Mouse (Mus musculus) stomach, postnatal 0 days (tissue): Measurements from ENCODE around the gene Sgk1. TPM values are rescaled to one million over a fixed set of nuclear protein-coding genes. Genes with fewer than 3 reads are reported as not detected.

Source experiments
- ATAC-seq: fragments of 200-750 bp; cut with Nextera tagmentation; 2 replicates; pipeline ENCODE4 v1.8.0; 2017; ENCODE audit not compliant: low FRiP score, low TSS enrichment
- DNase-seq: peaks from one replicate; pipeline ENCODE4 v3.0.0-alpha.2; 2016; ENCODE audit warnings: low spot score
- H3K27ac ChIP-seq: fragments of 300-500 bp; sonication (generic); replicated peaks from 2 replicates; pipeline ENCODE4 v1.5.1; 2014; ENCODE audit warnings: mild to moderate bottlenecking, control low read depth
- H3K27me3 ChIP-seq: fragments of 300-500 bp; sonication (generic); 2 replicates; pipeline ENCODE4 v1.6.1; 2014; ENCODE audit warnings: low read length; ENCODE audit not compliant: control insufficient read depth, insufficient read depth
- H3K36me3 ChIP-seq: fragments of 300-500 bp; sonication (generic); 2 replicates; pipeline ENCODE4 v1.6.1; 2014; ENCODE audit warnings: low read length, mixed read lengths; ENCODE audit not compliant: control insufficient read depth, insufficient read depth
- H3K4me1 ChIP-seq: fragments of 300-500 bp; sonication (generic); replicated peaks from 2 replicates; pipeline ENCODE4 v1.6.1; 2014; ENCODE audit warnings: antibody characterized with exemption; ENCODE audit not compliant: control insufficient read depth, insufficient read depth
- H3K4me2 ChIP-seq: fragments of 300-500 bp; sonication (generic); replicated peaks from 2 replicates; pipeline ENCODE4 v1.6.1; 2014; ENCODE audit warnings: low read depth, mild to moderate bottlenecking, control low read depth, moderate library complexity
- H3K4me3 ChIP-seq: fragments of 300-500 bp; sonication (generic); 2 replicates; pipeline ENCODE4 v1.5.1; 2014; ENCODE audit warnings: low read depth, low read length, control low read depth
- H3K9ac ChIP-seq: fragments of 300-500 bp; sonication (generic); 2 replicates; pipeline ENCODE4 v1.6.1; 2014; ENCODE audit warnings: mild to moderate bottlenecking, low read length, control low read depth, mixed read lengths
- H3K9me3 ChIP-seq: fragments of 300-500 bp; sonication (generic); 2 replicates; pipeline ENCODE4 v1.6.1; 2016; ENCODE audit warnings: low read length; ENCODE audit not compliant: control insufficient read depth
- CTCF ChIP-seq: IDR thresholded peaks from 2 replicates; pipeline ENCODE4 v1.5.1; 2016; ENCODE audit warnings: antibody characterized with exemption, low read depth, mild to moderate bottlenecking, moderate library complexity
- EP300 ChIP-seq: optimal IDR thresholded peaks from 2 replicates; pipeline ENCODE3; 2016; ENCODE audit warnings: antibody characterized with exemption
- WGBS: fragments of 180-500 bp; shearing (Covaris S2); extraction: QIAGEN DNeasy Blood & Tissue Kit; methylation state at CpG from one replicate; pipeline ENCODE4 v1.1.7; 2014; 5-methylcytosine and 5-hydroxymethylcytosine counted together
- polyA plus RNA-seq: library from polyadenylated mRNA; unstranded; fragments of >200 nt; fragmentation: Nextera tagmentation; extraction: Ambion mirVana; gene quantifications from 2 replicates; pipeline ENCODE4 v1.2.1, GENCODE M21; 2015

Gene Sgk1
- polyA plus RNA-seq, 1 experiment from 2014 or later: 60.0 TPM

DNA sequence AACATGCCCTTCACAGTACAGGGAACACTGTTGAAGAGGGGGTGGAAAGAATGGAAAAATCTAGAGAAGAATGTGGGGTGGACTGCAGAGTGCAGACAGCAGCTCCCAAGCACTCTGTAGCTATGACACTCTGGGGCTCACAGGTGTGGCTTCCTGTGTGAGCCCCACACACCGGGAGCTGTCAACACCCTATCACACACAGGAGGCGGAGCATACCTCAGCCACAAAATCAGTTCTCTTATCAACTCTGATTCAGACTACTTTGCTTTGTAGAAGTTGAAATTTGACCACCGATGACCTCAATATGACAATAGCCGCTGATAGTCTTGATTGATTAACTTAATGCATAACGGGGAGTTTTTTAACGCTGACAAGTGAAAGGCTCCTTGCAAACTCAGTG, 93.4 kb downstream of the Sgk1 start:
- WGBS: 55% methylated on average over 6 of the region's 6 CpGs
- no peak overlapping the region for H3K9ac ChIP-seq
- H3K36me3 ChIP-seq: no peaks in the 10 kb centered on the region
- H3K4me3 ChIP-seq: no peak overlapping the region
- no peaks in the 10 kb centered on the region for H3K4me1 ChIP-seq
- ATAC-seq (no peak), DNase-seq (no peak)
- no peak for TF ChIP-seq EP300
- TF ChIP-seq CTCF: no peak
- H3K27ac ChIP-seq: no peak overlapping the region
- no peaks in the 10 kb centered on the region for H3K27me3 ChIP-seq
- no peaks in the 10 kb centered on the region for H3K9me3 ChIP-seq
- H3K4me2 ChIP-seq: no peak overlapping the region

DNA sequence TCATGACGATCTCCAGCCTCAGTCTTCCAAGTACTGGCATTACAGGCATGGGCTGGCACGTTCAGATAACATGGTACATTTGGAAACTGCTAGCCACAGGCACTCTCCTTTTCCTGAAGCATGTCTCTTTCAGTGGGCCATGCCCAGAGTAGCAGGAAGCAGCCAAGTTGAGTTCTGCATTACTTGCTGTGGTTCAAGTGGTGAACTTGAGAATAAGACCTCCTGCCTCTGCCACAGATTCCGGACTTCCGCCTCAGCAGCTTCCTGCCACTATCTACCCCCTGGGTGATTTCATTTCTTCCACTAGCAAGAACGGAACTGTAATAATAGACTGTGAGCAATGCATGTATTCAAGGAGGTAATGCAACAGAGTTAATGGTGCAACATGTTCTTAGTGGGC, 94.3 kb downstream of the Sgk1 start:
- Histone ChIP-seq H3K36me3 (no peaks in the 10 kb centered on the region), H3K27ac (no peak overlapping the region), H3K9me3 (no peaks in the 10 kb centered on the region), H3K9ac (no peak overlapping the region), H3K4me2 (no peak overlapping the region), H3K4me1 (no peaks in the 10 kb centered on the region), H3K4me3 (no peak overlapping the region), H3K27me3 (no peaks in the 10 kb centered on the region)
- WGBS: 88% methylated on average over 5 of the region's 5 CpGs
- no peak for TF ChIP-seq CTCF
- TF ChIP-seq EP300: no peak
- ATAC-seq (no peak), DNase-seq (no peak)

DNA sequence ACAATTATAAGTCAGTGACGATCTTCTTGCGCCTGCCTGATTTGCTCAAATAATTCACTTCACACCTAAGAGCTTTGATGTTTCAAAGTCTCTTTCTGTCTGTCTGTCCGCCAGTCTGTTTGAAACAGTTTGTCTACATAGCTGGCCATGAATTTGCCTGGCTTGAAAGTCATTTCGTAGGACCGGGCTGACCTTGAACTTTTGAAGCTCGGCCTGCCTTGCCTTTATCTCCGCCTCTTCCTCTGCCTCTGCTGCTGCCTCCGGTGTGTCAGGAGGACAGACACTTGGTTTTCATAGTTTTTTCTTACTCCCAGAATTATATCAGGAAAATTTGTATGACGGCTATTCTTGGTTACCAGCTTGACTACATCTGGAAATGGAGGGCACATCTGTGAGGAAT, 96.4 kb downstream of the Sgk1 start:
- H3K9me3 ChIP-seq: no peaks in the 10 kb centered on the region
- H3K4me3 ChIP-seq: no peak overlapping the region
- H3K27me3 ChIP-seq: no peaks in the 10 kb centered on the region
- TF ChIP-seq EP300: no peak
- no peak for TF ChIP-seq CTCF
- H3K4me2 ChIP-seq: no peak overlapping the region
- WGBS: 85% methylated on average over 9 of the region's 9 CpGs
- H3K36me3 ChIP-seq: no peaks in the 10 kb centered on the region
- no peaks in the 10 kb centered on the region for H3K4me1 ChIP-seq
- DNase-seq (no peak), ATAC-seq (no peak)
- no peak overlapping the region for H3K27ac ChIP-seq
- no peak overlapping the region for H3K9ac ChIP-seq

DNA sequence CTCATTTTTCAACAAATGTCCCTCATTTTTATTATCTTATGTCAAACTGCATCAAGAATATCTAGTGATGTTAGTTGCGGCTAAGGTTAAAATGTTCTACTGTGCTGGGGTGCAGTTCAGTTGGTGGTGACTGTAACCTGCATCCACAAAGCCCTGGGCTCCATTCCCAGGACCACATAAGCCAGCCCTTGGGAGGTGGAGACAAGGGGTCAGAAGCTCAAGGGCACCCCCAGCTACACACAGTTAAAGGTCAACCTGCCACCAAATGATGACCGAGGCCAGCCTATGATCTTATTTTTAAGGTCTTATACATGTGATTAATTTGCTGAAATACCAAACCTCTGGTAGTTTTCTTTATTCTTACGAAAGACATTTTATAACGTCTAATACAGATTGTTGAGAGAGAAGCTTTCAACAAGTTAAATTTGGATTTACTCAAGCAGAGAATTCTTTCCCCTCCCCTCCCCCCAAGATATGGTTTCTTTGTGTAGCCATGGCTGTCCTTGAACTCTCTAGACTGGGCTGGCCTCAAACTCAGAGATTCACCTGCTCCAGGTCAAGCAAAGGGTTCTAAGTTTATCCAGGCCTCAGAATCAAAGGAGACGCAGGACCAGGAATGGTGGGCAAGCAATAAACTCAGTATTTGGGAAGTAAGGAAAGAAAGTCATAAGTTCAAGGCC, 97.4 kb downstream of the Sgk1 start:
- H3K9ac ChIP-seq: no peak overlapping the region
- no peak overlapping the region for H3K4me3 ChIP-seq
- H3K4me2 ChIP-seq: no peak overlapping the region
- H3K4me1 ChIP-seq: no peaks in the 10 kb centered on the region
- TF ChIP-seq CTCF: no peak
- TF ChIP-seq EP300: no peak
- DNase-seq: no peak
- H3K27ac ChIP-seq: no peak overlapping the region
- H3K36me3 ChIP-seq: no peaks in the 10 kb centered on the region
- H3K27me3 ChIP-seq: no peaks in the 10 kb centered on the region
- no peak for ATAC-seq
- H3K9me3 ChIP-seq: no peaks in the 10 kb centered on the region
- WGBS: 90% methylated on average over 5 of the region's 5 CpGs

DNA sequence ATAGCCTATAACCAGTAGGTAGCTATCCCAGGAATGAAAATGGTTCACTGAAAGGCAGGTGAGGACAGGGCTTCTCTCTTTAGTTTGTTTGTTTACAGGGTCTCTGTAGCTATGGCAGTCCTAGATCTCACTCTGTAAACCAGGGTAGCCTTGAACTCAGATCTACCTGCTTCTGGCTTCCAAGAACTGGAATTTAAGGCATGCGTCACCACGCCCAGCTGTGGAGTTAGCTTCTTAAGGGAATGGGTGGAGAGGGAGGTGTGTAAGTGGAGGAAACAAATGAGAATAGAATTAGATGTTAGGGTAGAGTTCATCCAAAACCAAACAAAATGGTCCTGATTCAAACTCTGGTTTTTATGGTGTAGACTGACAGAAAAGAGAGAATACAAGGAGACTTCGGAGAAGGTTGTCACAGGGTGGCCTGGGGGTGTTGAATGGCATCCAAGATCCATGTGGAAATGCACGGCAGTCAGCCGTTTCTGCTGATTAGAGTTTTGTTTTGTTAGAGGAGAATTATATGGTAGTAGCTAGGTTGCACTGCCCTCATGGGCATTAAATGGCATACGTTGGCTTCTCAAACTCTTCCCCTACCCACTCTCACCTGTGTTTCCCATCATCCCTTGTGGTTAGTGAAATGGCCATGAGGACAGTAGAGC, 98.9 kb downstream of the Sgk1 start:
- no peak for TF ChIP-seq CTCF
- TF ChIP-seq EP300: no peak
- H3K27ac ChIP-seq: no peak overlapping the region
- H3K4me3 ChIP-seq: no peak overlapping the region
- H3K9ac ChIP-seq: no peak overlapping the region
- ATAC-seq (no peak), DNase-seq (no peak)
- H3K9me3 ChIP-seq: no peaks in the 10 kb centered on the region
- 75% methylated on average over 6 of the region's 6 CpGs for WGBS
- H3K27me3 ChIP-seq: no peaks in the 10 kb centered on the region
- no peaks in the 10 kb centered on the region for H3K4me1 ChIP-seq
- H3K36me3 ChIP-seq: no peaks in the 10 kb centered on the region
- H3K4me2 ChIP-seq: no peak overlapping the region

DNA sequence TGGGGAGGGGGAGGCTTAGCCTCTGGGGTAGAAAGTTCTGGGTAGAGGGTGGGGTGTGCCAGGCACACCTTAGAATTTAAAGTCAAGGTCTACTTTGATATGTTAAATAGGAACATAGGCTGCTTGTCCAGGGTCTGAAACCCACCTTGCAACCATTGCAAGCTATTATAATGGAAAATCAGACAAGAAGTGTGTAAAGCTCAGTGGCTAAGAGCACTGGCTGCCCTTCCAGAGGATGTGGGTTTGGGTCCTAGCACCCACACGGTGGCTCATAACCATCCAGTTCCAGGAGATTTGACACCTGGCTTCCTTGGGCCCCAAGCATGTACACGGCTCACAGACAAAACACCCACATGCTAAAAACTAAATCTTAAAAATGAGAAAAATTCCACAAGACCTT, 100.3 kb downstream of the Sgk1 start:
- TF ChIP-seq CTCF: no peak
- no peak for TF ChIP-seq EP300
- Histone ChIP-seq H3K4me1 (no peaks in the 10 kb centered on the region), H3K27me3 (no peaks in the 10 kb centered on the region), H3K4me2 (no peak overlapping the region), H3K9ac (no peak overlapping the region), H3K4me3 (no peak overlapping the region), H3K36me3 (no peaks in the 10 kb centered on the region), H3K9me3 (no peaks in the 10 kb centered on the region), H3K27ac (no peak overlapping the region)
- 86% methylated on average over 2 of the region's 2 CpGs for WGBS
- ATAC-seq (no peak), DNase-seq (no peak)
